Mouse (Mus musculus) kidney, postnatal 10 days (tissue): ENCODE measurements around the gene P4htm.

Source experiments
- DNase-seq: peaks from one replicate; pipeline ENCODE4 v3.0.0; 2021; ENCODE audit warnings: mixed read lengths

P4htm gene

DNA sequence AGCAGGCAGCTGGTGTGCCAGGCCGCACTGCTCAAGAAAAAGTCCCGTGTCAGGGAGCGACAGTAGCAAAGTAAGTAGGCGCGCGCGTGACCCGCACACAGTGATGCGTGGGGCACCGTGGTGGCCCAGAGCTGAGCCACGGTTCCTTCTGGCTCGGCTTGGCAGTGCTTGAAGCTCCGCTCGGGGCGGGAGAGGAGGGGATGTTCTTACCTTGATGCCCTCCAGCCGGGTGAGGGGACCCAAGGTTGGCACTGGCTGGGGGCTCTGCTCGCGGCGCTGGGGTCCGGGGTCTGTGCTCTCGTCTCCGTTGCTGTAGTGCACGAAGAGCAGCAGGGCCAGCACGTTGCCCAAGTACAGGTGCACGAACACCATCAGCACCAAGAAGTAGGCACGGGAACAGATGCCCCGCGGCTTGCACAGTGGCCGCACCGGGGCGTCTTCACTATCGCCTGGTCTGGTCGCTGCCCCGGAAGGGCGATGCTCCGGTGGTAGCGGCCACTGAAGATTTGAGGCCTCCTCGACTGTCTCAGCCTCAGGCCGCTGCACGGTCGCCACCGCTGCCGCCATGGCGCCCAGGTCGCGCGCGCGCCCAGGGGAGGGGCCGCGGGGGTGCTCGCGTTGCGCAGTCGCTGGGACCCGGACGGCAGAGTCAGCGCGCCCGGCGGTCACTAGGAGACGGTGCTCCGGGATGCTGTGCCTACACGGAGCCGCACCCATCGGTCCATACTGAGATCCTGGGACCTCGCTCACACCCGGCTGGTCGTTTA is at the start of gene P4htm:
TSS of gene P4htm (minus strand) at position 670 of the 767 bp plus-strand sequence.
- peak; percentile 81 for DNase-seq

- DNase-seq, result no peak
These were observed 42.4 kb upstream of the P4htm start for GRCm38 (mm10) chr9:108639825-108640224.

DNA sequence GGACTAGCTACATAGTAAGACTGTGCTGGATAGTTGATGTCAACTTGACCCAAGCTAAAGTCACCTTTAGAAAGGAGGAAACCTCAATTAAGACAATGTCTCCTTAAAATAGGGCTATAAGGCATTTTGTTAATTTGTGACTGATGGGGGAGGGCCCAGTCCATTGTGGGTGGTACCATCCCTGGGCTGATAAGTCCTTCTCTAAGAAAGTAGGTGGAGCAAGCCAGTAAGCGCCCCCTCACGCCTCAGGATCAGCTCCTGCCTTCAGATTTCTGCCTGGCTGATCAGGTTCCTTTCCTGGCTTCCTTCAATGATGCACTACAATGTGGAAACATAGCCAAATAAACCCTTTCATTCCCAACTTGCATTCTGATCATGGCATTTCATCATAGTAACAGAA is 37.9 kb upstream of the P4htm start:
- no peak for DNase-seq

- no peak for DNase-seq
These were observed 36.4 kb upstream of the P4htm start for GRCm38 (mm10) chr9:108633846-108634245.

GRCm38 (mm10) chr9:108632375-108632774 is 34.9 kb upstream of the P4htm start:
- no peak for DNase-seq

GRCm38 (mm10) chr9:108631631-108632256 is 34.3 kb upstream of the P4htm start:
- no peak for DNase-seq

GRCm38 (mm10) chr9:108630683-108631082 is 33.2 kb upstream of the P4htm start:
- DNase-seq, result no peak

- no peak for DNase-seq
These were observed 30.7 kb upstream of the P4htm start for GRCm38 (mm10) chr9:108628141-108628540.

GRCm38 (mm10) chr9:108626498-108626897 is 29.0 kb upstream of the P4htm start:
- DNase-seq, result peak; percentile 55

GRCm38 (mm10) chr9:108617301-108617700 is 19.8 kb upstream of the P4htm start:
- no peak for DNase-seq

DNA sequence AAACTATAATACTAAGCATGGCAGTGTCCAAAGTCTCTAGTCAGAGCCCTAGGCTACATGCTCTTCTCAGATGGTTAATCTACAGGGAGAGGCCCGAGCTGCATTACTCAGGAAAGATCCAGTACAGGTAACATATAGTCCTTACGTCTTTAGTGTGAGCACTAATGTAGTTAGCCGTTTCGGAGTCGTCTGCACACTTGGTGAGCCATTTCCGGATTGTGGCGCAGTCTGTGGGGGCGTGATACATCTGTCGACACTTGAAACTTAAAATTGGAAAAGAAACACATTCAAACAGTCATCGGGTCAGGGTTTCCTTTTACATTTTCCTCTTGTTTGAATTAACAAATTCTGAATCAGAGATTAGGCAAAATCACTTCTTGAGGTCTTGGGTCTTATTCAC is 14.0 kb upstream of the P4htm start:
- no peak for DNase-seq

DNA sequence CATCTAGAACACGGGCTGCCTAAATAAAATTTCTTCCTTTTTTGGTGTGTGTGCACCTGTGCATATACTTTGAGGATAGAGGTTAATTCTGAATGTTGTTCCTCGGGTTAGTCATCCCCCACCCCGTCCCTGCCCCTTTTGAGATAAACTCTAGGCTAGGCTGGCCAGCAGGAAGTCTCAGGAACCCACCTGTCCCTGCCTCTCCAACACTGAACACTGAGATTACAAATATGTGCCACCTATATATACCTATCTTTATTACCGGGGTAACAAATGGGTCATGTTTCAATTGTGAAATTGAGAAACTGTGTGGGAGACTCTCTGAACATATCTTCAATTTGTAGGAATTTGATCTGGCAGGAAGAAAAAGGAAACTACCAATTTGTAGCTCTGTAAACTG is 11.4 kb upstream of the P4htm start:
- DNase-seq, result no peak

GRCm38 (mm10) chr9:108607929-108608328 is 10.5 kb upstream of the P4htm start:
- peak; percentile 26 for DNase-seq

DNA sequence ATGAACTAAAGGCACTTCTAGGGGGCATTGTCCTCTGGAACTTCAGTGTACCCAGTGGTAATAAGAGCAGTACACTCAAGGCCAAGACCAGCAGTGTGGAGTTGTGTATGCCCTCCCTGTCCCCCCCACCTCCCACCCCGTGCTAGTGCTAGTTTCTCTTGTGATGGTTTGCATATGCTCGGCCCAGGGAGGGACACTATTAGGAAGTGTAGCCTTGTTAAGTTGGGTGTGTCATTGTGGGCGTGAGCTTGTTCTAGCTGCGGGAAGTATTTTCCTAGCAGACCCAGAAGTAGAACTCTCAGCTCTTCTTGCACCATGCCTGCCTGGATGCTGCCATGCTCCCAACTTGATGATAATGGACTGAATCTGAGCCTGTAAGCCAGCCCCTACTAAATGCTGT is 4.5 kb upstream of the P4htm start:
- DNase-seq, result no peak

- no peak for DNase-seq
These were observed 2.5 kb upstream of the P4htm start for GRCm38 (mm10) chr9:108600011-108600410.

DNA sequence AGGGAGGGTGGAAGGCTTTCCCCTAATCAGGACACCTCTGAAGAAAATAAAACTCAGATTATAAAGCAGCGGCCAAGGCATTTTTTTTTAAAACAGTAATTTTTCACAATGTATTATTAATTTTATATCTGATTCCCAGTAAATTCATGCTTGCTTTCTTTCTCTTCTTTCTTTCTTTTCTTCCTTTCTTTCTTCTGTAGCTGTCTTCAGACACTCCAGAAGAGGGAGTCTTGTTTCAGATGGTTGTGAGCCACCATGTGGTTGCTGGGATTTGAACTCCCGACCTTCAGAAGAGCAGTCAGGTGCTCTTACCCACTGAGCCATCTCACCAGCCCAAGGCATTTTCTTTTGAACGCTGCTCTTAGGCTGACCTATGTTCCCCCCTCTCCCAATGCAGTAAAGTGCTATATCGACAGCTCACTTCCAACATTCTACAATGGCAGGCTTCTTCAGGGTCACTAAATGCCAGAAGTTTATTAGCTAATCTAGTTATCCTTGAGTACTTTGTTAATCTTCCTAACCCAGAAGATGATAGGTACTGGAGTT is 1.6 kb upstream of the P4htm start:
- no peak for DNase-seq

GRCm38 (mm10) chr9:108594354-108594753 is 3.1 kb downstream of the P4htm start:
- no peak for DNase-seq

- no peak for DNase-seq
These were observed 6.0 kb downstream of the P4htm start for GRCm38 (mm10) chr9:108591462-108591861.

DNA sequence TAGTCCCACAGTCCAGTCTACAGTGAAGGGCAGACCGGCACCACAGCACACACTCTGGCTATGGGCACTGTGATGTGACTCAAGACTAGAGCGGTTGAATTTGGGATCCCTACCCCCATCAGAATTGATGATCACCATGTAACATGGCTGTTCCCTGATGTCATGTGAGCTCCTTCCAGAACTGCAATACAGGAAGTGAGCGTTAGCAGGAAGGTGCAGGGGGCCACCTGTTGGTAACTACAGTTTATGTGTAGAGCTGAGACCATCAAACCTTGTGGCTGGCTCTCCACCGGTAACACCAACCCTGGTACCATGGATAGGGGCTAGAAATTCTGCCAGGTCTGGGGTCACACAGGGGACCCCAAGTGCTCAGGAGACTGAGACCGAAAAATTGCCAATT is 8.2 kb downstream of the P4htm start:
- peak; percentile 34 for DNase-seq

- DNase-seq, result peak; percentile 79
These were observed 9.8 kb downstream of the P4htm start for GRCm38 (mm10) chr9:108587571-108588180.

GRCm38 (mm10) chr9:108579344-108579690 is 18.1 kb downstream of the P4htm start:
- no peak for DNase-seq

GRCm38 (mm10) chr9:108578545-108579343 is 18.7 kb downstream of the P4htm start, which contains the start of gene Wdr6:
Gene Wdr6 (minus strand): TSS chr9:108578739.
- peak; percentile 97 for DNase-seq
